Mouse (Mus musculus) thymus, postnatal 14 days (tissue): ENCODE measurements around the gene Kdm5b.

Source experiments
- DNase-seq: peaks from one replicate; pipeline ENCODE4 v3.0.0; 2021

Kdm5b gene

GRCm38 (mm10) chr1:134651268-134651850, 91.4 kb downstream of the Kdm5b start:
- no peak for DNase-seq

- no peak for DNase-seq
These were observed 92.0 kb downstream of the Kdm5b start for GRCm38 (mm10) chr1:134651851-134652398.

GRCm38 (mm10) chr1:134653603-134654257, 93.8 kb downstream of the Kdm5b start:
- DNase-seq, result no peak

GRCm38 (mm10) chr1:134658841-134659240, 98.9 kb downstream of the Kdm5b start:
- no peak for DNase-seq

GRCm38 (mm10) chr1:134660163-134660562, 100.2 kb downstream of the Kdm5b start:
- DNase-seq, result no peak

GRCm38 (mm10) chr1:134671234-134672070, 111.5 kb downstream of the Kdm5b start:
- DNase-seq, result no peak

GRCm38 (mm10) chr1:134674312-134674711, 114.3 kb downstream of the Kdm5b start:
- peak; percentile 28 for DNase-seq

- no peak for DNase-seq
These were observed 119.5 kb downstream of the Kdm5b start for GRCm38 (mm10) chr1:134679445-134679844.

GRCm38 (mm10) chr1:134680617-134681016, 120.6 kb downstream of the Kdm5b start:
- peak; percentile 10 for DNase-seq

GRCm38 (mm10) chr1:134682460-134682859, 122.5 kb downstream of the Kdm5b start:
- DNase-seq, result no peak
